Mouse (Mus musculus) left cerebral cortex, postnatal 14 days (tissue): ENCODE measurements at regions not wholly inside any gene's neighbourhood (a gene's known extent, or its start where the extent isn't known, plus 50 kb on each side); places are given as distances from the start of the nearest gene placed in this dataset.

Source experiments
- DNase-seq, 2 experiments: peaks; one replicate each; pipeline ENCODE4 v3.0.0; 2021 to 2022; ENCODE audit warnings: low spot score in 2 of 2, mixed read lengths in 1 of 2
- intact Hi-C: fragments of 180-260 bp; cut with DNase I; formaldehyde crosslinking; loops from one replicate; pipeline ENCODE4 v1.15.1; 2025

GRCm38 (mm10) chr1:4669732-4670131, 138.0 kb upstream of the Gm37988 start:
- intact Hi-C loops = loop anchor here (10.0 kb wide), 1 partner anchor 145 kb away; no protein-coding TSS in a partner anchor
- DNase-seq = no peak

GRCm38 (mm10) chr1:4671237-4672019, 136.3 kb upstream of the Gm37988 start:
- intact Hi-C loops = no loop called here
- no peak for DNase-seq

- DNase-seq = no peak
- intact Hi-C loops = no loop called here
Measured at GRCm38 (mm10) chr1:4672344-4672743, 135.3 kb upstream of the Gm37988 start.

GRCm38 (mm10) chr1:4687605-4688004, 120.1 kb upstream of the Gm37988 start:
- no peak for DNase-seq
- intact Hi-C loops = no loop called here

- no peak for DNase-seq
- intact Hi-C loops = no loop called here
Measured at GRCm38 (mm10) chr1:4689096-4689495, 118.6 kb upstream of the Gm37988 start.

GRCm38 (mm10) chr1:4703316-4703715, 104.4 kb upstream of the Gm37988 start:
- DNase-seq = peak in 1 of 2 experiments; percentile 10

GRCm38 (mm10) chr1:4706171-4706570, 101.5 kb upstream of the Gm37988 start:
- intact Hi-C loops = no loop called here
- no peak for DNase-seq

More at GRCm38 (mm10) chr1:4703316-4703715, 104.4 kb upstream of the Gm37988 start:
- intact Hi-C loops = no loop called here

- intact Hi-C loops = no loop called here
- DNase-seq = no peak
Measured at GRCm38 (mm10) chr1:4722333-4722931, 85.3 kb upstream of the Gm37988 start.
